Mouse (Mus musculus): ENCODE data around the gene Rusc2. TPM values are rescaled to one million over a fixed set of nuclear protein-coding genes. Genes with fewer than 3 reads are reported as not detected.

Rusc2 gene
- total RNA-seq (2012; rRNA removed), result 2.4 and 4.7 TPM in 2 replicates
- polyA plus RNA-seq (2012; ENCODE audit: insufficient read depth in 1 of 2, insufficient read length in 2 of 2, low read depth in 1 of 2, low replicate concordance in 2 of 2, missing spikeins in 1 of 2), result 1 to 10 TPM in 1 of 2 experiments, not detected in 1; 7.3 TPM

- Histone ChIP-seq H3K27ac (ENCODE audit: control insufficient read depth, low read depth, low read length) (peak within 1 kb of the TSS; percentile 7; the same call in 1 of the 2 replicates), H3K79me2 (ENCODE audit: control insufficient read depth, insufficient read depth, low read length, poor library complexity) (0 out of 2 replicates have a peak, but pooled peaks cover 1% of the 10 kb centered on the region), H3K9me3 (replicated peaks; ENCODE audit: insufficient read depth, low read length) (no peaks in the 10 kb centered on the region), H3K9ac (ENCODE audit: control insufficient read depth, low read depth, low read length, poor library complexity, severe bottlenecking) (peak within 1 kb of the TSS; percentile 56), H3K36me3 (ENCODE audit: control insufficient read depth in 1 of 2, insufficient read depth in 2 of 2, low read length in 2 of 2) (peaks cover 0 to 14% of the 10 kb centered on the region in 2 experiments; a peak in 2 of 4 replicates), H3K27me3 (ENCODE audit: control insufficient read depth in 1 of 2, insufficient read depth in 2 of 2, low read length in 2 of 2) (no peaks in the 10 kb centered on the region), H3K4me1 (ENCODE audit: control insufficient read depth in 1 of 2, insufficient read depth in 2 of 2, low read length in 2 of 2) (peaks cover 6 to 14% of the 10 kb centered on the region in 2 experiments; a peak in 3 of 4 replicates), H3K4me3 (ENCODE audit: control insufficient read depth in 1 of 2, insufficient read depth in 1 of 2, low read depth in 2 of 2, low read length in 2 of 2) (peak within 1 kb of the TSS; percentile 61 to 94)
- TF ChIP-seq POLR2AphosphoS5 (IDR thresholded peaks at IDR 0.05; ENCODE audit: borderline replicate concordance, low read depth, low read length), result no peak
- no peak for TF ChIP-seq RCOR1 (IDR thresholded peaks at IDR 0.05; ENCODE audit: low read depth, low read length)
- peak; percentile 36; the same call in 1 of the 2 replicates for TF ChIP-seq NELFE (IDR thresholded peaks at IDR 0.05; ENCODE audit: low read depth, low read length)
- peak; percentile 60 to 72; a peak in 3 of 4 replicates for TF ChIP-seq POLR2A (IDR thresholded peaks at IDR 0.05; ENCODE audit: control insufficient read depth in 1 of 2, insufficient read depth in 1 of 2, low read depth in 1 of 2, low read length in 2 of 2, poor library complexity in 1 of 2)
- no peak; a peak in 1 of 4 replicates for TF ChIP-seq EP300 (IDR thresholded peaks at IDR 0.05; ENCODE audit: low read depth in 1 of 2, low read length in 2 of 2)
- no peak for TF ChIP-seq ZKSCAN1 (IDR thresholded peaks at IDR 0.05; ENCODE audit: low read depth, low read length)
- no peak for TF ChIP-seq E2F4 (IDR thresholded peaks at IDR 0.05; ENCODE audit: borderline replicate concordance, low read depth, low read length)
- TF ChIP-seq MAX (IDR thresholded peaks at IDR 0.05; ENCODE audit: low read length), result peak; percentile 28; the same call in 1 of the 2 replicates
- TF ChIP-seq UBTF (IDR thresholded peaks at IDR 0.05; ENCODE audit: borderline replicate concordance, insufficient read depth, low read depth, low read length), result no peak
- TF ChIP-seq CHD1 (IDR thresholded peaks at IDR 0.05; ENCODE audit: low read depth, low read length), result peak; percentile 88; the same call in 1 of the 2 replicates
- TF ChIP-seq MXI1 (IDR thresholded peaks at IDR 0.05; ENCODE audit: low read depth, low read length), result peak; percentile 59
- TF ChIP-seq BHLHE40 (IDR thresholded peaks at IDR 0.05; ENCODE audit: borderline replicate concordance, low read depth, low read length), result peak; percentile 39; the same call in 1 of the 2 replicates
- TF ChIP-seq SIN3A (IDR thresholded peaks at IDR 0.05; ENCODE audit: low read length), result no peak
- TF ChIP-seq ZMIZ1 (IDR thresholded peaks at IDR 0.05; ENCODE audit: low read depth, low read length), result peak; percentile 78
- TF ChIP-seq CHD2 (IDR thresholded peaks at IDR 0.05; ENCODE audit: low read length), result no peak
- no peak for TF ChIP-seq KAT2A (conservative IDR thresholded peaks at IDR 0.05; ENCODE audit: low read depth, low read length)
- TF ChIP-seq NRF1 (IDR thresholded peaks at IDR 0.05; ENCODE audit: insufficient read depth, low read depth, low read length, poor library complexity, severe bottlenecking), result peak; percentile 58; the same call in 1 of the 2 replicates
- peak; percentile 67; the same call in 1 of the 2 replicates for TF ChIP-seq POLR2AphosphoS2 (IDR thresholded peaks at IDR 0.05; ENCODE audit: low read length)
- TF ChIP-seq GABPA (IDR thresholded peaks at IDR 0.05; ENCODE audit: low read depth, low read length), result no peak
- TF ChIP-seq CTCF (IDR thresholded peaks at IDR 0.05 in 2 of 3, conservative IDR thresholded peaks at IDR 0.05 in 1 of 3; ENCODE audit: control insufficient read depth in 1 of 3, insufficient read depth in 1 of 3, low read depth in 2 of 3, low read length in 3 of 3, poor library complexity in 1 of 3, severe bottlenecking in 1 of 3), result peak in 2 of 3 experiments; percentile 21 to 43; a peak in 3 of 6 replicates
- no peak for TF ChIP-seq TCF12 (IDR thresholded peaks at IDR 0.05; ENCODE audit: low read depth, low read length)
- 0 out of 2 replicates have a peak, but pooled peaks have one; percentile 38 for TF ChIP-seq USF1 (IDR thresholded peaks at IDR 0.05; ENCODE audit: low read depth, low read length)
- peak; percentile 79 for DNase-seq (ENCODE audit: low read depth, low spot score)
These were observed at the start of gene Rusc2 for GRCm38 (mm10) chr4:43381408-43382154. Gene Rusc2, plus strand, starts transcription at chr4:43381979.

Data from MEL (cell line).